Mouse (Mus musculus): ENCODE measurements at regions not wholly inside any gene's neighbourhood (a gene's known extent, or its start where the extent isn't known, plus 50 kb on each side); places are given as distances from the start of the nearest gene placed in this dataset.

- no peak for TF ChIP-seq CTCF (IDR thresholded peaks at IDR 0.05; ENCODE audit: extremely low read depth, insufficient read depth, low read length)
- no peak for TF ChIP-seq POLR2A (IDR thresholded peaks at IDR 0.05; ENCODE audit: extremely low read depth, insufficient read depth, low read length)
Observed at GRCm38 (mm10) chr12:113366394-113366793, 122.9 kb upstream of the Adam6b start.
